Mouse (Mus musculus) forebrain, embryonic 14.5 days (tissue): ENCODE results near the gene Copg2. TPM values are rescaled to one million over a fixed set of nuclear protein-coding genes. Genes with fewer than 3 reads are reported as not detected.
"Not testable (repeated sequence)": the region's sequence is repeated elsewhere in the genome, so short reads cannot be mapped to it uniquely, and the experiment has no call there.

Experiments
- ATAC-seq: fragments of 200-750 bp; cut with Nextera tagmentation; 2 replicates; pipeline ENCODE4 v1.8.0; 2017; ENCODE audit warnings: mild to moderate bottlenecking, moderate library complexity
- DNase-seq: peaks from one replicate; pipeline ENCODE4 v3.0.0-alpha.2; 2015; ENCODE audit warnings: low spot score
- H3K27ac ChIP-seq: fragments of 300-500 bp; sonication (generic); 2 replicates; pipeline ENCODE4 v1.5.1; 2014; ENCODE audit warnings: low read depth, mild to moderate bottlenecking, control low read depth, low read length, moderate library complexity
- H3K27me3 ChIP-seq: fragments of 300-500 bp; sonication (generic); replicated peaks from 2 replicates; pipeline ENCODE4 v1.6.1; 2014; ENCODE audit warnings: low read length, control low read depth, mixed read lengths; ENCODE audit not compliant: control insufficient read depth, insufficient read depth
- H3K36me3 ChIP-seq: fragments of 300-500 bp; sonication (generic); 2 replicates; pipeline ENCODE4 v1.6.1; 2014; ENCODE audit warnings: low read length, control low read depth; ENCODE audit not compliant: control insufficient read depth, insufficient read depth
- H3K4me1 ChIP-seq: fragments of 300-500 bp; sonication (generic); 2 replicates; pipeline ENCODE4 v1.6.1; 2014; ENCODE audit warnings: antibody characterized with exemption, low read length, control low read depth; ENCODE audit not compliant: control insufficient read depth, insufficient read depth
- H3K4me2 ChIP-seq: fragments of 300-500 bp; sonication (generic); 2 replicates; pipeline ENCODE4 v1.6.1; 2014; ENCODE audit warnings: mild to moderate bottlenecking, control low read depth, low read length
- H3K4me3 ChIP-seq: fragments of 300-500 bp; sonication (generic); 2 replicates; pipeline ENCODE4 v1.5.1; 2014; ENCODE audit warnings: low read depth, low read length, control low read depth
- H3K9ac ChIP-seq: fragments of 300-500 bp; sonication (generic); 2 replicates; pipeline ENCODE4 v1.6.1; 2014; ENCODE audit warnings: mild to moderate bottlenecking, low read length, control low read depth, moderate library complexity
- H3K9me3 ChIP-seq: fragments of 300-500 bp; sonication (generic); replicated peaks from 2 replicates; pipeline ENCODE4 v1.6.1; 2016; ENCODE audit warnings: low read length, control low read depth, mixed read lengths; ENCODE audit not compliant: control insufficient read depth
- WGBS: fragments of 180-500 bp; shearing (Covaris S2); extraction: QIAGEN DNeasy Blood & Tissue Kit; methylation state at CpG from one replicate; pipeline ENCODE4 v1.1.7; 2014; 5-methylcytosine and 5-hydroxymethylcytosine counted together
- polyA plus RNA-seq: library from polyadenylated mRNA; unstranded; fragments of >200 nt; fragmentation: Nextera tagmentation; extraction: Ambion mirVana; gene quantifications from 2 replicates; pipeline ENCODE4 v1.2.1, GENCODE M21; 2014

The Copg2 gene
- polyA plus RNA-seq, 1 experiment from 2014 or later, result 37.2 TPM

DNA sequence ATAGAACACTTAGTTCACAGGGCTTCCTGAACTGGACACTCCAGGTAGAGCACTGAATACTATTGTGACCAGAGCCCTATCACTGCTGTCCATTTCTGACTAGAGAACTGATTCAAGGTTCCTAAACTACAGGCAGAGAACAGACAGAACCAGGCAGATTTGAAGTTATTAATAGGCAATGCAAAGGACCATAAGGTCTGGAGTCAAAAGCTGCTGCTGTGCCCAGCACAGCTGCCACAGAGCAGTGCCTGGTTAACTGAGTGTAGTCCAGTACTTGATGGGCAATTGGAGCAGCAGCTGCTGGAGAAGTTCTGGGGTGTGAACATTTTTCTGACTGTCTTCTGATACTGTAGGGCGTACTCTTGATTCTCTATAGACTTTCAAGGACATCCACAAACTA lies 30.1 kb downstream of the Copg2 start:
- no peak overlapping the region for H3K4me2 ChIP-seq
- no peaks in the 10 kb centered on the region for H3K4me1 ChIP-seq
- H3K27me3 ChIP-seq, result no peaks in the 10 kb centered on the region
- ATAC-seq, result no peak
- DNase-seq, result no peak
- 97% methylated on average over 1 of the region's 1 CpGs for WGBS
- H3K9ac ChIP-seq, result no peak overlapping the region
- no peak overlapping the region for H3K4me3 ChIP-seq
- H3K9me3 ChIP-seq, result no peaks in the 10 kb centered on the region
- H3K36me3 ChIP-seq, result no peaks in the 10 kb centered on the region
- H3K27ac ChIP-seq, result no peak overlapping the region

DNA sequence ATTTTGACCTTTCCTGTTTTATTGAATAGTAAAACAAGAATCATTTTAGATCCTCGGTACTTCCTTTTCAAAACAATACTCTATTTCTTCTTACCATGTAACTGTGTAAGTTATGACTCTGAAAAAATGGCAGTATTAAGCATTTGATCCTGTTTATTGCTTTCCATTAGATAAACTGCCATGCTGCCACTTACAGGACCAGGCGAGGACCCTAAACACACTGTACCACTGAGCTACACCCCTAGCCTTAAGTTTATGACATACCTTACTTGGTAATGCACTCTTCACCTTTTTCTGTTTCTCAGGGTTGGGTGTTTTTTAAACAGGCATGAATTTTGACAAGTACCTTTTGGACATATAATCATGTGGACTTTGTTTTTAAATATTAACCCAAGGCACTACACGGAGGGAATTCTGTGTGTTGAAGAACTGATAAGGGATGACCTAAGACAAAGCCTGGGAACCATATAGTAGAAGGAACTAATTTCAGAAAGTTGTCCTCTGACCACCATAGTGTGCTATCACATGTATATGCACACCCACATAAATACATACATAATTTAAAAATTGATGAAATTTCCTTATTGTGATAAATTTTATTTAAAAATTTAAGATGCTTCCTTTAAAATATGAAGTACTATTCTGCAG lies 31.4 kb downstream of the Copg2 start:
- no peak overlapping the region for H3K4me3 ChIP-seq
- DNase-seq (no peak), ATAC-seq (no peak)
- no peaks in the 10 kb centered on the region for H3K27me3 ChIP-seq
- no peak overlapping the region for H3K4me2 ChIP-seq
- H3K9me3 ChIP-seq, result no peaks in the 10 kb centered on the region
- no peak overlapping the region for H3K9ac ChIP-seq
- WGBS, result 91% methylated on average over 3 of the region's 3 CpGs
- H3K4me1 ChIP-seq, result no peaks in the 10 kb centered on the region
- H3K27ac ChIP-seq, result no peak overlapping the region
- no peaks in the 10 kb centered on the region for H3K36me3 ChIP-seq

- H3K9ac ChIP-seq, result no peak overlapping the region
- H3K9me3 ChIP-seq, result no peaks in the 10 kb centered on the region
- DNase-seq, result no peak
- WGBS, result 97% methylated on average over 7 of the region's 7 CpGs
- no peak overlapping the region for H3K4me3 ChIP-seq
- ATAC-seq, result no peak
- peaks cover 34% of the 10 kb centered on the region for H3K36me3 ChIP-seq
- no peak overlapping the region for H3K27ac ChIP-seq
- H3K4me2 ChIP-seq, result no peak overlapping the region
- no peaks in the 10 kb centered on the region for H3K4me1 ChIP-seq
- no peaks in the 10 kb centered on the region for H3K27me3 ChIP-seq
Observed at GRCm38 (mm10) chr6:30855956-30856355, 40.6 kb downstream of the Copg2 start.

DNA sequence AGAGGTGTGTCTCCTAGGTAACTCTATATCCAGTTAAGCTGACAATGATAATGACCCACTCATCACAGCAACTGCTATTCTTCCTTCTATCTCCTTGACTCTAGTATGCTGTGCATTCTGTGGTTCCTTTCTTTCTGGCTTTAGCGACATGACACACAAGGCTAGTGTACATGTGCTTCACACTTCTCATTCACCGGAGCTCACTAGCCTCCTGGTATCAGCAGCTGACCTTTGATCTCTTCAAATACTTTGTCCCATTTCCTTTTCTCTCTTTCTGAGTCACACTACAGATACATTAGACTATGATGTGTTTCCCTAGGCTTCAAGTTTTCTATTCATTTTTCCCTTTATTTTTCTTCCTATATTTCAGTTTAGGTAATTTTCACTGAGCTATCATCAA lies 41.4 kb downstream of the Copg2 start:
- H3K4me1 ChIP-seq, result no peaks in the 10 kb centered on the region
- DNase-seq, result no peak
- peaks cover 34% of the 10 kb centered on the region for H3K36me3 ChIP-seq
- no peak for ATAC-seq
- no peaks in the 10 kb centered on the region for H3K27me3 ChIP-seq
- no peak overlapping the region for H3K4me2 ChIP-seq
- no peak overlapping the region for H3K4me3 ChIP-seq
- H3K27ac ChIP-seq, result no peak overlapping the region
- no peaks in the 10 kb centered on the region for H3K9me3 ChIP-seq
- WGBS, result 95% methylated on average over 2 of the region's 2 CpGs
- H3K9ac ChIP-seq, result no peak overlapping the region

- H3K4me3 ChIP-seq, result no peak overlapping the region
- no peak overlapping the region for H3K9ac ChIP-seq
- H3K27me3 ChIP-seq, result no peaks in the 10 kb centered on the region
- no peak overlapping the region for H3K4me2 ChIP-seq
- peak; percentile 46 for ATAC-seq
- no peak overlapping the region for H3K27ac ChIP-seq
- no peaks in the 10 kb centered on the region for H3K9me3 ChIP-seq
- 58% methylated on average over 2 of the region's 2 CpGs for WGBS
- peaks cover 10% of the 10 kb centered on the region; the same call in 1 of the 2 replicates for H3K36me3 ChIP-seq
- DNase-seq, result peak; percentile 58
- peaks cover 3% of the 10 kb centered on the region; the same call in 1 of the 2 replicates for H3K4me1 ChIP-seq
Observed at GRCm38 (mm10) chr6:30849818-30850217, 46.8 kb downstream of the Copg2 start.

DNA sequence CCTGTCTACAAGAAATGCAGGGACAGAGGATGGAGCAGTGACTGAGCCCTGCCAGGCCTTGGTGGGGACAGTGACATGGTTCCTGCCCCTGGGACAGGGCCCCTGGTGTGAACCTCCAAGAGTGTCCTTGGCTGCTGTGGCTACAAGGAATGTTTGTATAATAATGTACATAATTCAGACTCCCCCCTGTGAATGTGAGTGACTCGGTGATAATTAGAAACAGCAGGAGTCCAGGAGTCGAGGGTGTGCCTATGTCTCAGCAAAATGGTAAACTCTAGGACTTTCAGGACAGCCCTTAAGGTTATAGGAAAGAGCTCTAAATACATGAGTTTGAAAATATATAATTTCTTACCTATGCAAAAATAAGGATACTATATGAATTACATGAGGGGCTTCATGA lies 64.4 kb downstream of the Copg2 start:
- ATAC-seq (no peak), DNase-seq (no peak)
- no peaks in the 10 kb centered on the region for H3K27me3 ChIP-seq
- no peaks in the 10 kb centered on the region for H3K36me3 ChIP-seq
- H3K9ac ChIP-seq, result no peak overlapping the region
- no peak overlapping the region for H3K4me2 ChIP-seq
- no peaks in the 10 kb centered on the region for H3K9me3 ChIP-seq
- WGBS, result 55% methylated on average over 2 of the region's 2 CpGs
- H3K4me3 ChIP-seq, result no peak overlapping the region
- H3K4me1 ChIP-seq, result no peaks in the 10 kb centered on the region
- H3K27ac ChIP-seq, result no peak overlapping the region

- Histone ChIP-seq H3K4me2 (no peak overlapping the region), H3K9me3 (no peaks in the 10 kb centered on the region), H3K27me3 (no peaks in the 10 kb centered on the region), H3K4me1 (no peaks in the 10 kb centered on the region), H3K4me3 (no peak overlapping the region), H3K27ac (no peak overlapping the region), H3K9ac (no peak overlapping the region), H3K36me3 (peaks cover 5% of the 10 kb centered on the region; the same call in 1 of the 2 replicates)
- DNase-seq, result no peak
- ATAC-seq, result no peak
Observed at GRCm38 (mm10) chr6:30813626-30814025, 83.0 kb downstream of the Copg2 start.

GRCm38 (mm10) chr6:30805053-30805752 lies 91.4 kb downstream of the Copg2 start:
- Histone ChIP-seq H3K27me3 (no peaks in the 10 kb centered on the region), H3K4me3 (no peak overlapping the region), H3K36me3 (peaks cover 32% of the 10 kb centered on the region), H3K4me2 (no peak overlapping the region), H3K27ac (no peak overlapping the region), H3K9ac (no peak overlapping the region), H3K9me3 (no peaks in the 10 kb centered on the region), H3K4me1 (no peaks in the 10 kb centered on the region)
- DNase-seq, result no peak
- ATAC-seq, result no peak
- WGBS, result 93% methylated on average over 5 of the region's 5 CpGs

DNA sequence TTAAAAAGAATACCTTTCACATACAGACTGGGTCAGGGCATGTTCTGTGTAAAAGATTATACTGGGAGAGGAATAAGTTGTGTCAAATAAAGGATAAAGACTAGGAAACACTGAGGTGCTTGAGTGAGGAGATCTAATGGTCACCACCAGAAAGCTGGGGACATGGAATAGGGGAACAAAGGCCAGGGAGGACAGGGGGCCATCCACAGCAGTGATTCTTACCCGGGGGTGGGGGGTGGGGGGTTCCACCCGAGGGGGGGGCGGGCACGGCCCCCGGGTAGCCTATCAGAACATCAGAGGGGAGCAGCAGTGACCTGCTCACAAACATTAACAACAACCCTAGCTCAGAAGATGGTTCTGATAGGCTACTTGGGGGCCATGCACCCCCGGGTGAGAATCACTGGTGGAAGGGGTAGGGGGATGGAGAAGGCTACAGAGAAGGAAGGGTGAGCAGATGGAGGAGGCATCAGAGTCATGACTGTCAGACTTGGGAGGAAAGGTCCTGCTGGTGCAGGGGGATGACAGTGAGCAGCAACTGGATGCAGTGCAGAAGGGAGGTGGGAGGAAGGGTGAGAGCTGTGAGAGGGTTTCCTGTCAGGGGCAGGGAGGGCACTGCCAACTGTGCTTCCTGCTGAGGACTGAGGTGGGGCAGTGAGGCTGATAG lies 92.1 kb downstream of the Copg2 start:
- not testable (repeated sequence) for H3K9me3 ChIP-seq, H3K4me1 ChIP-seq, H3K27ac ChIP-seq, H3K27me3 ChIP-seq, H3K4me3 ChIP-seq, H3K4me2 ChIP-seq, H3K9ac ChIP-seq
- ATAC-seq (peak; percentile 73), DNase-seq (peak; percentile 31)
- H3K36me3 ChIP-seq, result peaks cover 28% of the 10 kb centered on the region
- WGBS, result 80% methylated on average over 6 of the region's 6 CpGs
